Mouse (Mus musculus): ENCODE results near the gene Olfr809.

- no peak for TF ChIP-seq CTCF (IDR thresholded peaks at IDR 0.05; ENCODE audit: low read depth, low read length)
- TF ChIP-seq POLR2A (IDR thresholded peaks at IDR 0.05; ENCODE audit: extremely low read depth, insufficient read depth, low read length), result no peak
Measured at GRCm38 (mm10) chr10:129778123-129778522, 3.7 kb downstream of the Olfr809 start.

Data from liver, adult 2 months (tissue).